Mouse (Mus musculus): ENCODE results near the gene Hexa. TPM values are rescaled to one million over a fixed set of nuclear protein-coding genes. Genes with fewer than 3 reads are reported as not detected.

Gene Hexa
- total and polyA plus RNA-seq, 2 experiments from 2014 or later: 42.2 to 90.9 TPM

DNA sequence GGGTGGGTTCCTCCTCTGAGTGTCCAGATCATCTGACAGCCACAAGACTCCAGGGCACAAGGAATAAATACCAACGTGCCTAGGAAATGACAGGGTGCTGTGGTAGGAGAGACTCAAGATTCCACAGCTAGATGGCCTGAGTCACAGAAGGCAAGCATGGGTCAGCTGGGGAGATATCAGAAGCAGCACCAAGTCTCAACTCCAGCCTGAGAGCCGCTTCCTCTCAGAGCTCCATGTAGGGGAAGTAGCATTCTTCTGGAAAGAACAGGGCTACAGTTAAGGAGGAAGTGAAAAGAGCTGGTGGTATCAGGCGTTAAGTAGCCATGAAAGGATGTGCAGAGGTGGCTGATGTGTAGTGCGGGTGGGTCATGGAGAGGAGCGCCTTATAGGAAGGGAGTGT is 5.4 kb downstream of the Hexa start:
- no peak for DNase-seq (ENCODE audit: low spot score)

DNA sequence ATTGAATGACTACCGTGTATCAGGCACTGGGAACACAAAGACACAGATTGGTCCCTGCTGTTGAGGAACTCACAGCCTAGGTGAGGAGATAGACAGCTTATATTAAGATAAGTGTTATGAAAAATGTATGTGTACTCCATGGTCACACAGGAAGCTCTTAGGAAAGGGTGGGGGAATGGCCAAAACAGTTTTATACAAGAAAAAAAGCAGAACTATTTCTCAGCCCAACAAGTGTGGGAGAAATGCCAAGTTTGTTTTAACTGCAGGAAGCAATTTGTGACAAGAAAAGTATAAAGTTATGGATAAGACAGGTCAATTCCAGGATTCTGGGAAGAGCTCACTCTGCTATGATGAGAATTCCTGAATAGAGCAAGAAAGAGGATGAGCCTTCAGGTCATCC is 8.5 kb downstream of the Hexa start:
- H3K27ac ChIP-seq (ENCODE audit: low read depth): no peak overlapping the region
- ATAC-seq (ENCODE audit: insufficient read depth, low read depth) (no peak), DNase-seq (ENCODE audit: low spot score) (no peak)
- no peaks in the 10 kb centered on the region for H3K27me3 ChIP-seq (ENCODE audit: control insufficient read depth, insufficient read depth, low read length)
- no peak for TF ChIP-seq CTCF (IDR thresholded peaks at IDR 0.05; ENCODE audit: low read depth)
- no peak for TF ChIP-seq EP300 (IDR thresholded peaks at IDR 0.05; ENCODE audit: low read depth)
- H3K4me1 ChIP-seq (ENCODE audit: control insufficient read depth, insufficient read depth): 0 out of 2 replicates have a peak, but pooled peaks cover 5% of the 10 kb centered on the region
- 0 out of 2 replicates have a peak, but pooled peaks cover 3% of the 10 kb centered on the region for H3K36me3 ChIP-seq (replicated peaks; ENCODE audit: control insufficient read depth, insufficient read depth, low read length)
- no peaks in the 10 kb centered on the region for H3K9me3 ChIP-seq (replicated peaks; ENCODE audit: control insufficient read depth, low read length)
- H3K4me2 ChIP-seq (ENCODE audit: low read depth, low read length): no peak overlapping the region
- no peak overlapping the region for H3K9ac ChIP-seq (replicated peaks; ENCODE audit: low read depth, low read length)
- no peak overlapping the region for H3K4me3 ChIP-seq (ENCODE audit: low read depth, low read length)
- WGBS: 73% methylated on average over 1 of the region's 1 CpGs

More for the DNA sequence above, 5.4 kb downstream of the Hexa start:
- TF ChIP-seq EP300 (IDR thresholded peaks at IDR 0.05; ENCODE audit: low read depth): no peak
- no peak for TF ChIP-seq CTCF (IDR thresholded peaks at IDR 0.05; ENCODE audit: low read depth)
- H3K9me3 ChIP-seq (replicated peaks; ENCODE audit: control insufficient read depth, low read length): no peaks in the 10 kb centered on the region
- H3K27ac ChIP-seq (ENCODE audit: low read depth): no peak overlapping the region
- no peak for ATAC-seq (ENCODE audit: insufficient read depth, low read depth)
- no peak overlapping the region for H3K4me3 ChIP-seq (ENCODE audit: low read depth, low read length)
- WGBS: 52% methylated on average over 5 of the region's 5 CpGs
- H3K27me3 ChIP-seq (ENCODE audit: control insufficient read depth, insufficient read depth, low read length): no peaks in the 10 kb centered on the region
- H3K4me2 ChIP-seq (ENCODE audit: low read depth, low read length): no peak overlapping the region
- no peak overlapping the region for H3K9ac ChIP-seq (replicated peaks; ENCODE audit: low read depth, low read length)
- no peaks in the 10 kb centered on the region for H3K36me3 ChIP-seq (replicated peaks; ENCODE audit: control insufficient read depth, insufficient read depth, low read length)
- peaks cover 19% of the 10 kb centered on the region for H3K4me1 ChIP-seq (ENCODE audit: control insufficient read depth, insufficient read depth)

DNA sequence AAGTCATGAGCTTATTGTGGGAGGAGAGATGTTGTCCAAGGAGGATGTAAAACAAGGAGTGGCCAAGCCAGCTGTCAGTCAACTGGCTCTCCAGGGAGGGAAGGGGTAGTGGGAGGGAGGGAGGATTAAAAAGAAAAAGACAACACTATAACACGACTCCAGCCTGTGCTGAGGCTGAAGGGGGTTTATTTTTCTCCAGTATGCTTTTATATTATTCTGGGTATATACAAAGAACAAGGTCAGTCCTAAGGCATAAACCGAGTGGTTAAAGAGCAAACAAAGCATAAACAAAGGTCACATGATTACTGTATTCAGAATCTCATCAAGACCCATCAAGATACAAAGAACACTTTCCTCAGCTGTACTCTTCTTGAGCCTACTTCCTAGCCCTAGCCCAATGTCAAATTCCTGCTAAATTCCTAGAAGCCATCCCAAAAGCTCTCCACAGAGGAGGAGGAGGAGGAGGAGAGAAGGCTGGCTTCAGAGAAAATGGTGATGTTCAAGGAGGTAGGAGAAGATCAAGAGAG is 9.7 kb downstream of the Hexa start:
- no peak for DNase-seq (ENCODE audit: low spot score)
- TF ChIP-seq CTCF (IDR thresholded peaks at IDR 0.05; ENCODE audit: low read depth) (no peak), EP300 (IDR thresholded peaks at IDR 0.05; ENCODE audit: low read depth) (no peak)
- 59% methylated on average over 2 of the region's 2 CpGs for WGBS

DNA sequence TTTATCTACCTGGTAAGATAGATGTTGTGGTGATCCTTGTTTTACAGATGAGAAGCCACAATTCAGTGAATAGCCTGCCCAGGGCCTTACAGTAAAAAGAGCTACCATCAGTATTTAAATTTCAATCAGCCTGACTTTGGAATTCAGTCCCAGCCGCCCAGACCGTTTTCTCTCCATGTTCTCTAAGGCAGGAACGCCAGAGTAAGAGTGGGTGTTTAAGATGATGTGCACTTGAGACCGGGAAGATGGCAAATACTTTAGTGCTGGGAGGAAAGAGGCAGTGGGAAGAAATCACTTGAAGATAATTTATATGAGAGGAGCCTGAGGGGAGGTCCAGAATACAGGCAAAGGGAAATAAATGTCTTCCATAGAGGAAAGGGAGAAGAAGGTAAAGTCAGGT is 10.7 kb downstream of the Hexa start:
- DNase-seq (ENCODE audit: low spot score) (no peak), ATAC-seq (ENCODE audit: insufficient read depth, low read depth) (no peak)
- H3K27ac ChIP-seq (ENCODE audit: low read depth): no peak overlapping the region
- no peak overlapping the region for H3K4me2 ChIP-seq (ENCODE audit: low read depth, low read length)
- H3K27me3 ChIP-seq (ENCODE audit: control insufficient read depth, insufficient read depth, low read length): no peaks in the 10 kb centered on the region
- no peak for TF ChIP-seq EP300 (IDR thresholded peaks at IDR 0.05; ENCODE audit: low read depth)
- TF ChIP-seq CTCF (IDR thresholded peaks at IDR 0.05; ENCODE audit: low read depth): no peak
- no peak overlapping the region for H3K9ac ChIP-seq (replicated peaks; ENCODE audit: low read depth, low read length)
- 0 out of 2 replicates have a peak, but pooled peaks cover 5% of the 10 kb centered on the region for H3K4me1 ChIP-seq (ENCODE audit: control insufficient read depth, insufficient read depth)
- H3K36me3 ChIP-seq (replicated peaks; ENCODE audit: control insufficient read depth, insufficient read depth, low read length): peaks cover 6% of the 10 kb centered on the region; the same call in 1 of the 2 replicates
- no peak overlapping the region for H3K4me3 ChIP-seq (ENCODE audit: low read depth, low read length)
- H3K9me3 ChIP-seq (replicated peaks; ENCODE audit: control insufficient read depth, low read length): no peaks in the 10 kb centered on the region
- WGBS: 82% methylated on average over 4 of the region's 4 CpGs

More for the DNA sequence above, 9.7 kb downstream of the Hexa start:
- Histone ChIP-seq H3K4me1 (ENCODE audit: control insufficient read depth, insufficient read depth) (0 out of 2 replicates have a peak, but pooled peaks cover 5% of the 10 kb centered on the region), H3K9me3 (replicated peaks; ENCODE audit: control insufficient read depth, low read length) (no peaks in the 10 kb centered on the region), H3K27ac (ENCODE audit: low read depth) (no peak overlapping the region), H3K9ac (replicated peaks; ENCODE audit: low read depth, low read length) (no peak overlapping the region), H3K27me3 (ENCODE audit: control insufficient read depth, insufficient read depth, low read length) (no peaks in the 10 kb centered on the region), H3K4me2 (ENCODE audit: low read depth, low read length) (no peak overlapping the region), H3K4me3 (ENCODE audit: low read depth, low read length) (no peak overlapping the region), H3K36me3 (replicated peaks; ENCODE audit: control insufficient read depth, insufficient read depth, low read length) (0 out of 2 replicates have a peak, but pooled peaks cover 3% of the 10 kb centered on the region)
- no peak for ATAC-seq (ENCODE audit: insufficient read depth, low read depth)

DNA sequence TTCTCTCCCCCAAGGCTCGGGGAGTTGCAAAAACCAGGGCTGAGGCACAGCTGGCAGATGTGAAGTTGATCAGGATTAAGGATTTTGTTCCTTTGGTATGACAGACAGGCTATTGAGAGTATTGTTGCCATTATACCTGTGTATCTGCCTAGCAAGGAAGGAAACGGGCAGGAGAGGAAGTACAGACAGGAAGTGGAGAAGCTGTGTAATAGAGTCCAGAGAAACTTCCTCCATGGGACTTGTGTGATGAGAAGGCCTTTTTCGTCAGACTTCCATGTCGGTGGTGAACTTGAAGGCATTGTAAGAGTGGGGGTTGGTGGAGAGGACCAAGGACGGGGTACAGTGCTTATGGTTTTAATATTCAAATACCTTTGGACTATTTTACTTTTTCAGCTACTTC is 11.7 kb downstream of the Hexa start:
- Histone ChIP-seq H3K27me3 (ENCODE audit: control insufficient read depth, insufficient read depth, low read length) (no peaks in the 10 kb centered on the region), H3K9me3 (replicated peaks; ENCODE audit: control insufficient read depth, low read length) (no peaks in the 10 kb centered on the region), H3K4me3 (ENCODE audit: low read depth, low read length) (no peak overlapping the region), H3K27ac (ENCODE audit: low read depth) (no peak overlapping the region; the same call in 1 of the 2 replicates), H3K4me2 (ENCODE audit: low read depth, low read length) (no peak overlapping the region), H3K4me1 (ENCODE audit: control insufficient read depth, insufficient read depth) (0 out of 2 replicates have a peak, but pooled peaks cover 5% of the 10 kb centered on the region), H3K36me3 (replicated peaks; ENCODE audit: control insufficient read depth, insufficient read depth, low read length) (peaks cover 12% of the 10 kb centered on the region; the same call in 1 of the 2 replicates), H3K9ac (replicated peaks; ENCODE audit: low read depth, low read length) (no peak overlapping the region)
- no peak for TF ChIP-seq EP300 (IDR thresholded peaks at IDR 0.05; ENCODE audit: low read depth)
- TF ChIP-seq CTCF (IDR thresholded peaks at IDR 0.05; ENCODE audit: low read depth): no peak
- 68% methylated on average over 5 of the region's 5 CpGs for WGBS
- ATAC-seq (ENCODE audit: insufficient read depth, low read depth) (no peak), DNase-seq (ENCODE audit: low spot score) (no peak)

DNA sequence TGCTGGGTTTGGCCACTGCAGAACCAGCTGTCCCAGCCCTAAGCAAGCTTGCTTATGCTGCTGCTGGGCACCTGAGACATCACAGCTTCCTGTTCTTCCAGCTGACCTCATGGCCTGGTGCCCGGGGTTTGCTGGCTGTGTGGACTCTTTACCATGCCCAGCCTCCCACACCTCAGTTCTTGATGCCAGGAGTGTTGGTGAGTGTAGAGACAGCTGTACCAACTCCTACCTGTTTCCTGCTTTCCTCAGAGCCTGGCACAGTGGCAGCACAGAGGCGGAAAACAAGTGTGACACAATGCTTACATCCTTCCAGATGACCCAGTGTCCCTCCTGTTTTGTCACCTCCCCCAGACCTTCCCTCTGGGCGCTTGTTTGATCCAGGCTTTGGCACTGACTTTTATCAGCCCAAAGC is 12.3 kb downstream of the Hexa start:
- Histone ChIP-seq H3K4me1 (ENCODE audit: control insufficient read depth, insufficient read depth) (0 out of 2 replicates have a peak, but pooled peaks cover 5% of the 10 kb centered on the region), H3K36me3 (replicated peaks; ENCODE audit: control insufficient read depth, insufficient read depth, low read length) (peaks cover 15% of the 10 kb centered on the region), H3K9ac (replicated peaks; ENCODE audit: low read depth, low read length) (no peak overlapping the region), H3K4me3 (ENCODE audit: low read depth, low read length) (no peak overlapping the region), H3K4me2 (ENCODE audit: low read depth, low read length) (no peak overlapping the region), H3K27ac (ENCODE audit: low read depth) (no peak overlapping the region; the same call in 1 of the 2 replicates), H3K27me3 (ENCODE audit: control insufficient read depth, insufficient read depth, low read length) (no peaks in the 10 kb centered on the region), H3K9me3 (replicated peaks; ENCODE audit: control insufficient read depth, low read length) (no peaks in the 10 kb centered on the region)
- 52% methylated on average over 3 of the region's 3 CpGs for WGBS
- TF ChIP-seq CTCF (IDR thresholded peaks at IDR 0.05; ENCODE audit: low read depth): no peak
- no peak for TF ChIP-seq EP300 (IDR thresholded peaks at IDR 0.05; ENCODE audit: low read depth)
- DNase-seq (ENCODE audit: low spot score): no peak
- ATAC-seq (ENCODE audit: insufficient read depth, low read depth): peak; percentile 33; the same call in 1 of the 2 replicates
